Mouse (Mus musculus) MEL (cell line): Measurements from ENCODE around the gene Tarbp1. TPM values are rescaled to one million over a fixed set of nuclear protein-coding genes. Genes with fewer than 3 reads are reported as not detected.

Source experiments
- DNase-seq: peaks from one replicate; pipeline ENCODE4 v3.0.0; 2011; ENCODE audit warnings: low read depth, low spot score
- H3K27ac ChIP-seq: 2 replicates; pipeline ENCODE4 v1.5.1; 2012; ENCODE audit warnings: low read depth, mild to moderate bottlenecking, control low read depth, low read length, moderate library complexity; ENCODE audit not compliant: control insufficient read depth
- H3K27me3 ChIP-seq, 2 experiments: fragments of 150-350 bp in 1 of 2; sonication (generic) in 1 of 2; 2 replicates each; pipeline ENCODE4 v1.6.1; 2012; ENCODE audit warnings: low read length in 2 of 2, mild to moderate bottlenecking in 2 of 2, improper control_type of control experiment in 1 of 2, moderate library complexity in 1 of 2; ENCODE audit not compliant: insufficient read depth in 2 of 2, control insufficient read depth in 1 of 2
- H3K36me3 ChIP-seq, 2 experiments: 2 replicates each; pipeline ENCODE4 v1.6.1; 2012 to 2014; ENCODE audit warnings: low read length in 2 of 2, improper control_type of control experiment in 1 of 2, inconsistent platforms in 1 of 2, mild to moderate bottlenecking in 1 of 2; ENCODE audit not compliant: insufficient read depth in 2 of 2, control insufficient read depth in 1 of 2
- H3K4me1 ChIP-seq, 2 experiments: fragments of 150-350 bp in 1 of 2; sonication (generic) in 1 of 2; 2 replicates each; pipeline ENCODE4 v1.6.1; 2012; ENCODE audit warnings: low read length in 2 of 2, improper control_type of control experiment in 1 of 2, mild to moderate bottlenecking in 1 of 2; ENCODE audit not compliant: insufficient read depth in 2 of 2, control insufficient read depth in 1 of 2
- H3K4me3 ChIP-seq, 2 experiments: fragments of 150-350 bp in 1 of 2; sonication (generic) in 1 of 2; 2 replicates each; pipeline ENCODE4 v1.5.1; 2012; ENCODE audit warnings: low read depth in 2 of 2, low read length in 2 of 2, mild to moderate bottlenecking in 2 of 2, moderate library complexity in 2 of 2, control low read depth in 1 of 2, improper control_type of control experiment in 1 of 2; ENCODE audit not compliant: control insufficient read depth in 1 of 2, insufficient read depth in 1 of 2
- H3K79me2 ChIP-seq: 2 replicates; pipeline ENCODE4 v1.6.1; 2012; ENCODE audit warnings: mild to moderate bottlenecking, low read length, moderate library complexity; ENCODE audit not compliant: control insufficient read depth, poor library complexity, insufficient read depth
- H3K9ac ChIP-seq: 2 replicates; pipeline ENCODE4 v1.6.1; 2012; ENCODE audit warnings: low read depth, mild to moderate bottlenecking, control low read depth, low read length, moderate library complexity; ENCODE audit not compliant: control insufficient read depth, poor library complexity, severe bottlenecking
- H3K9me3 ChIP-seq: fragments of 150-350 bp; sonication (generic); replicated peaks from 2 replicates; pipeline ENCODE4 v1.6.1; 2012; ENCODE audit warnings: mild to moderate bottlenecking, low read length, improper control_type of control experiment, moderate library complexity; ENCODE audit not compliant: insufficient read depth
- BHLHE40 ChIP-seq: IDR thresholded peaks from 2 replicates; pipeline ENCODE4 v1.6.1; 2012; ENCODE audit warnings: low read depth, mild to moderate bottlenecking, inconsistent platforms, low read length, improper control_type of control experiment, borderline replicate concordance
- CHD2 ChIP-seq: IDR thresholded peaks from 2 replicates; pipeline ENCODE4 v1.6.1; 2011; ENCODE audit warnings: low read length, improper control_type of control experiment
- CTCF ChIP-seq, 3 experiments: IDR thresholded peaks in 2 of 3; conservative IDR thresholded peaks in 1 of 3; 2 replicates each; pipeline ENCODE4 v1.5.1; 2011 to 2012; ENCODE audit warnings: low read length in 3 of 3, low read depth in 2 of 3, mild to moderate bottlenecking in 2 of 3, improper control_type of control experiment in 1 of 3, inconsistent platforms in 1 of 3, mixed read lengths in 1 of 3, moderate library complexity in 1 of 3; ENCODE audit not compliant: control insufficient read depth in 1 of 3, insufficient read depth in 1 of 3, poor library complexity in 1 of 3, severe bottlenecking in 1 of 3
- EP300 ChIP-seq, 2 experiments: IDR thresholded peaks; 2 replicates each; pipeline ENCODE4 v1.6.1; 2011; ENCODE audit warnings: improper control_type of control experiment in 2 of 2, low read length in 2 of 2, low read depth in 1 of 2, mild to moderate bottlenecking in 1 of 2
- ETS1 ChIP-seq: IDR thresholded peaks from 2 replicates; pipeline ENCODE4 v1.6.1; 2012; ENCODE audit warnings: low read depth, mild to moderate bottlenecking, inconsistent platforms, low read length, improper control_type of control experiment, moderate library complexity
- GATA1 ChIP-seq: IDR thresholded peaks from 2 replicates; pipeline ENCODE4 v1.6.1; 2011; ENCODE audit warnings: low read depth, low read length, improper control_type of control experiment
- MAFK ChIP-seq: IDR thresholded peaks from 2 replicates; pipeline ENCODE4 v1.6.1; 2011; ENCODE audit warnings: low read depth, mild to moderate bottlenecking, low read length, improper control_type of control experiment, borderline replicate concordance
- MAX ChIP-seq: IDR thresholded peaks from 2 replicates; pipeline ENCODE4 v1.6.1; 2011; ENCODE audit warnings: low read length, improper control_type of control experiment
- POLR2A ChIP-seq, 2 experiments: IDR thresholded peaks; 2 replicates each; pipeline ENCODE4 v1.6.1; 2011 to 2012; ENCODE audit warnings: low read length in 2 of 2, mild to moderate bottlenecking in 2 of 2, control low read depth in 1 of 2, improper control_type of control experiment in 1 of 2, low read depth in 1 of 2, moderate library complexity in 1 of 2; ENCODE audit not compliant: control insufficient read depth in 1 of 2, insufficient read depth in 1 of 2, poor library complexity in 1 of 2
- SIN3A ChIP-seq: IDR thresholded peaks from 2 replicates; pipeline ENCODE4 v1.6.1; 2012; ENCODE audit warnings: low read length, improper control_type of control experiment, inconsistent platforms
- TAL1 ChIP-seq: IDR thresholded peaks from 2 replicates; pipeline ENCODE4 v1.6.1; 2012; ENCODE audit warnings: mild to moderate bottlenecking, inconsistent platforms, low read length, moderate library complexity, mixed read lengths
- TBP ChIP-seq: IDR thresholded peaks from 2 replicates; pipeline ENCODE4 v1.8.0; 2011; ENCODE audit warnings: low read depth, low read length, improper control_type of control experiment
- TCF12 ChIP-seq: IDR thresholded peaks from 2 replicates; pipeline ENCODE4 v1.6.1; 2014; ENCODE audit warnings: low read depth, mild to moderate bottlenecking, inconsistent platforms, low read length, improper control_type of control experiment, moderate library complexity
- UBTF ChIP-seq: IDR thresholded peaks from 2 replicates; pipeline ENCODE4 v1.6.1; 2012; ENCODE audit warnings: low read depth, mild to moderate bottlenecking, inconsistent platforms, low read length, improper control_type of control experiment, moderate library complexity, borderline replicate concordance; ENCODE audit not compliant: insufficient read depth
- USF1 ChIP-seq: IDR thresholded peaks from 2 replicates; pipeline ENCODE4 v1.6.1; 2014; ENCODE audit warnings: low read depth, mild to moderate bottlenecking, inconsistent platforms, low read length, improper control_type of control experiment, moderate library complexity
- ZC3H11A ChIP-seq: IDR thresholded peaks from 2 replicates; pipeline ENCODE4 v1.6.1; 2012; ENCODE audit warnings: low read depth, mild to moderate bottlenecking, inconsistent platforms, low read length, improper control_type of control experiment
- ZNF384 ChIP-seq: IDR thresholded peaks from 2 replicates; pipeline ENCODE4 v1.6.1; 2012; ENCODE audit warnings: low read depth, mild to moderate bottlenecking, inconsistent platforms, low read length, improper control_type of control experiment
- polyA plus RNA-seq, 2 experiments: library from polyadenylated mRNA; stranded (reverse) in 1 of 2; unstranded in 1 of 2; fragments of >175 nt in 1 of 2; fragments of >200 nt in 1 of 2; gene quantifications; 2 replicates each; pipeline versions ENCODE4 v1.2.1 to v1.2.4; 2012; ENCODE audit warnings: low replicate concordance in 2 of 2, low read depth in 1 of 2; ENCODE audit not compliant: insufficient read length in 2 of 2, insufficient read depth in 1 of 2, missing spikeins in 1 of 2
- total RNA-seq: library from RNA; depleted of rRNA; stranded (reverse); fragments of 300-350 nt; gene quantifications from 2 replicates; pipeline ENCODE4 v1.2.3, GENCODE M21; 2012

Gene Tarbp1
- total and polyA plus RNA-seq, 3 experiments, result 5.4 to 8.4 TPM; not detected in 1

DNA sequence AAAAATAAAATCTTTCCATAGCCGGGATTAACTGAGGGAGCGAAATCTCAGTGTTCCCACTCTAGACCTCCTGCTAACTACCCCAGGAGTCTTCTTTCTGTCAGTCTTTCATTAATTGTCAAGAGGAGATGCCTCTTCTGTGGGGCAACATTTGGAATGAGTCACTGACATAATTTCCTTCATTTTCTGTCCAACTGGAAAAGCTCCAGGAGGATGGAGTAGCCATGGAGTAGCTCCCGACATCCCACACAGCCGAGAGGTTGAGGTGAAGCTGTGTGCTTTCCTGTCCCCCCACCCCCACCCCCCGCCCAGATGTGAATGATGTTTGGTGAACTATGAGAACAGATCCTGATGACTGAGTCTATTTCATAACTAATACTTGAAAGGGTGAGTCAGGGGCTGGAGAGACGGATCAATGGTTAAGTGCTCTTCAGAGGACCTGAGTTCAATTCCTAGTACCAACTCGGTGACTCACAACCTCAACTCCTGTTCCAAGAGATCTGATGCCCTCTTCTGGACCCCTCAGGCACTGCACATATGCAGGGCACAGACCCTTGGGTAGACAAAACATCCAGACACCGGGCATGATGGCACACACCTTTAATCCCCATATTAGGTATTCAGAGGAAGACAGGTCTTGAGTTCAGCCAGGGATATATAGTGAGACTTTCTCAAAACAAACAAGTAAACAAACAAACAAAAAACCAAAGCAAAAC lies 34.2 kb upstream of the Tarbp1 start:
- no peaks in the 10 kb centered on the region for H3K9me3 ChIP-seq
- no peaks in the 10 kb centered on the region for H3K36me3 ChIP-seq
- H3K27ac ChIP-seq, result no peak overlapping the region
- no peak overlapping the region for H3K4me3 ChIP-seq
- no peaks in the 10 kb centered on the region for H3K4me1 ChIP-seq
- no peak for TF ChIP-seq UBTF
- peak; percentile 6 to 21 (median 15); a peak in 3 of 6 replicates for TF ChIP-seq CTCF (IDR thresholded peaks at IDR 0.05 in 2 of 3, conservative IDR thresholded peaks at IDR 0.05 in 1 of 3; ENCODE audit: control insufficient read depth in 1 of 3, insufficient read depth in 1 of 3, low read depth in 2 of 3, low read length in 3 of 3, poor library complexity in 1 of 3, severe bottlenecking in 1 of 3)
- no peaks in the 10 kb centered on the region; a peak in 1 of 4 replicates for H3K27me3 ChIP-seq
- no peaks in the 10 kb centered on the region for H3K79me2 ChIP-seq
- H3K9ac ChIP-seq, result no peak overlapping the region
- no peak for DNase-seq

GRCm38 (mm10) chr8:126508221-126508620 lies 33.4 kb upstream of the Tarbp1 start:
- H3K4me3 ChIP-seq, result no peak overlapping the region
- no peak overlapping the region for H3K9ac ChIP-seq
- no peak for TF ChIP-seq BHLHE40
- no peak for TF ChIP-seq TCF12
- no peak for TF ChIP-seq SIN3A
- no peak for TF ChIP-seq MAX
- no peak for TF ChIP-seq USF1
- TF ChIP-seq CHD2, result no peak
- TF ChIP-seq TAL1, result no peak
- no peak for TF ChIP-seq ZC3H11A
- no peak for TF ChIP-seq MAFK
- TF ChIP-seq POLR2A (IDR thresholded peaks at IDR 0.05; ENCODE audit: control insufficient read depth in 1 of 2, insufficient read depth in 1 of 2, low read depth in 1 of 2, low read length in 2 of 2, poor library complexity in 1 of 2), result no peak
- no peak for TF ChIP-seq GATA1
- no peak for TF ChIP-seq CTCF (IDR thresholded peaks at IDR 0.05 in 2 of 3, conservative IDR thresholded peaks at IDR 0.05 in 1 of 3; ENCODE audit: control insufficient read depth in 1 of 3, insufficient read depth in 1 of 3, low read depth in 2 of 3, low read length in 3 of 3, poor library complexity in 1 of 3, severe bottlenecking in 1 of 3)
- no peak for TF ChIP-seq EP300 (IDR thresholded peaks at IDR 0.05; ENCODE audit: low read depth in 1 of 2, low read length in 2 of 2)
- no peak for TF ChIP-seq TBP
- no peak for TF ChIP-seq ETS1
- TF ChIP-seq ZNF384, result no peak
- no peaks in the 10 kb centered on the region for H3K79me2 ChIP-seq
- DNase-seq, result no peak
- no peaks in the 10 kb centered on the region for H3K4me1 ChIP-seq
- no peaks in the 10 kb centered on the region; a peak in 1 of 4 replicates for H3K27me3 ChIP-seq
- no peaks in the 10 kb centered on the region for H3K36me3 ChIP-seq
- no peak overlapping the region for H3K27ac ChIP-seq
- no peaks in the 10 kb centered on the region for H3K9me3 ChIP-seq
